Mouse (Mus musculus) neural tube, embryonic 11.5 days (tissue): ENCODE measurements around the gene Zfp276. TPM values are rescaled to one million over a fixed set of nuclear protein-coding genes. Genes with fewer than 3 reads are reported as not detected.
"Not testable (repeated sequence)": the region's sequence is repeated elsewhere in the genome, so short reads cannot be mapped to it uniquely, and the experiment has no call there.

ENCODE experiments used
- ATAC-seq: fragments of 200-750 bp; cut with Nextera tagmentation; 2 replicates; pipeline ENCODE4 v1.8.0; 2017; ENCODE audit warnings: moderate number of reproducible peaks, mild to moderate bottlenecking, moderate TSS enrichment, moderate library complexity; ENCODE audit not compliant: insufficient read depth, low FRiP score, low TSS enrichment
- DNase-seq: peaks from one replicate; pipeline ENCODE4 v3.0.0-alpha.2; 2015; ENCODE audit warnings: low spot score
- H3K27ac ChIP-seq: fragments of 300-500 bp; sonication (generic); 2 replicates; pipeline ENCODE4 v1.5.1; 2014; ENCODE audit warnings: low read depth, mild to moderate bottlenecking, low read length
- H3K27me3 ChIP-seq: fragments of 300-500 bp; sonication (generic); 2 replicates; pipeline ENCODE4 v1.6.1; 2014; ENCODE audit warnings: mild to moderate bottlenecking, low read length, mixed read lengths; ENCODE audit not compliant: control insufficient read depth, insufficient read depth
- H3K36me3 ChIP-seq: fragments of 300-500 bp; sonication (generic); 2 replicates; pipeline ENCODE4 v1.6.1; 2014; ENCODE audit warnings: mild to moderate bottlenecking, low read length, moderate library complexity, mixed read lengths; ENCODE audit not compliant: control insufficient read depth, insufficient read depth
- H3K4me1 ChIP-seq: fragments of 300-500 bp; sonication (generic); 2 replicates; pipeline ENCODE4 v1.6.1; 2014; ENCODE audit warnings: low read length, mixed read lengths; ENCODE audit not compliant: control insufficient read depth, insufficient read depth
- H3K4me2 ChIP-seq: fragments of 300-500 bp; sonication (generic); 2 replicates; pipeline ENCODE4 v1.6.1; 2014; ENCODE audit warnings: low read depth, mild to moderate bottlenecking, moderate library complexity
- H3K4me3 ChIP-seq: fragments of 300-500 bp; sonication (generic); 2 replicates; pipeline ENCODE4 v1.5.1; 2014; ENCODE audit warnings: low read depth, low read length
- H3K9ac ChIP-seq: fragments of 300-500 bp; sonication (generic); 2 replicates; pipeline ENCODE4 v1.6.1; 2014; ENCODE audit warnings: mild to moderate bottlenecking, low read length
- H3K9me3 ChIP-seq: fragments of 300-500 bp; sonication (generic); 2 replicates; pipeline ENCODE4 v1.6.1; 2016; ENCODE audit warnings: low read length; ENCODE audit not compliant: control insufficient read depth
- WGBS: fragments of 180-500 bp; shearing (Covaris S2); extraction: QIAGEN DNeasy Blood & Tissue Kit; methylation state at CpG from one replicate; pipeline ENCODE4 v1.1.7; 2014; 5-methylcytosine and 5-hydroxymethylcytosine counted together
- polyA plus RNA-seq: library from polyadenylated mRNA; unstranded; fragments of >200 nt; fragmentation: Nextera tagmentation; extraction: Ambion mirVana; gene quantifications from 2 replicates; pipeline ENCODE4 v1.2.1, GENCODE M21; 2014

Gene Zfp276
- polyA plus RNA-seq, 1 experiment from 2014 or later = 26.0 TPM

GRCm38 (mm10) chr8:123253451-123254098 lies 420 bp upstream of the Zfp276 start:
- H3K4me2 ChIP-seq = peak overlapping the region; percentile 93
- ATAC-seq = peak; percentile 58
- H3K36me3 ChIP-seq = peaks cover 8% of the 10 kb centered on the region
- H3K9me3 ChIP-seq = no peaks in the 10 kb centered on the region
- peak overlapping the region; percentile 98 for H3K4me3 ChIP-seq
- DNase-seq = no peak
- H3K9ac ChIP-seq = peak overlapping the region; percentile 87
- peaks cover 18% of the 10 kb centered on the region for H3K4me1 ChIP-seq
- peak overlapping the region; percentile 58 for H3K27ac ChIP-seq
- H3K27me3 ChIP-seq = no peaks in the 10 kb centered on the region
- WGBS = under 1% methylated on average over 38 of the region's 40 CpGs

GRCm38 (mm10) chr8:123255170-123255569 lies 1.2 kb downstream of the Zfp276 start:
- Histone ChIP-seq H3K9me3 (no peaks in the 10 kb centered on the region), H3K36me3 (peaks cover 10% of the 10 kb centered on the region), H3K27me3 (no peaks in the 10 kb centered on the region), H3K4me3 (peak overlapping the region; percentile 98), H3K4me2 (peak overlapping the region; percentile 93), H3K4me1 (peaks cover 18% of the 10 kb centered on the region), H3K27ac (no peak overlapping the region), H3K9ac (peak overlapping the region; percentile 87; the same call in 1 of the 2 replicates)
- 73% methylated on average over 6 of the region's 6 CpGs for WGBS
- no peak for DNase-seq
- ATAC-seq = no peak

GRCm38 (mm10) chr8:123257114-123257513 lies 3.1 kb downstream of the Zfp276 start:
- WGBS = 90% methylated on average over 3 of the region's 3 CpGs

GRCm38 (mm10) chr8:123257593-123257992 lies 3.6 kb downstream of the Zfp276 start:
- not testable (repeated sequence) for H3K4me2 ChIP-seq, ATAC-seq, H3K9ac ChIP-seq, DNase-seq, H3K4me3 ChIP-seq, H3K27ac ChIP-seq, H3K9me3 ChIP-seq, H3K36me3 ChIP-seq, H3K27me3 ChIP-seq
- WGBS = 87% methylated on average over 8 of the region's 8 CpGs
- H3K4me1 ChIP-seq = peaks cover 18% of the 10 kb centered on the region

More at GRCm38 (mm10) chr8:123257114-123257513, 3.1 kb downstream of the Zfp276 start:
- Histone ChIP-seq H3K36me3 (peaks cover 7% of the 10 kb centered on the region), H3K9me3 (no peaks in the 10 kb centered on the region), H3K27ac (no peak overlapping the region), H3K4me1 (peaks cover 18% of the 10 kb centered on the region), H3K9ac (no peak overlapping the region), H3K4me2 (no peak overlapping the region), H3K4me3 (no peak overlapping the region), H3K27me3 (no peaks in the 10 kb centered on the region)
- DNase-seq (no peak), ATAC-seq (no peak)

- H3K36me3 ChIP-seq = peaks cover 10% of the 10 kb centered on the region
- 72% methylated on average over 14 of the region's 14 CpGs for WGBS
- no peaks in the 10 kb centered on the region for H3K9me3 ChIP-seq
- H3K27me3 ChIP-seq = no peaks in the 10 kb centered on the region
- no peak overlapping the region for H3K4me2 ChIP-seq
- no peak overlapping the region for H3K4me3 ChIP-seq
- no peaks in the 10 kb centered on the region for H3K4me1 ChIP-seq
- ATAC-seq (no peak; the same call in 1 of the 2 replicates), DNase-seq (peak; percentile 51)
- H3K27ac ChIP-seq = peak overlapping the region; percentile 64; the same call in 1 of the 2 replicates
- H3K9ac ChIP-seq = no peak overlapping the region
Measured at GRCm38 (mm10) chr8:123267926-123268656, 14.1 kb downstream of the Zfp276 start.

- no peak for ATAC-seq
- Histone ChIP-seq H3K9ac (no peak overlapping the region), H3K4me3 (no peak overlapping the region), H3K4me2 (no peak overlapping the region), H3K9me3 (no peaks in the 10 kb centered on the region), H3K27ac (no peak overlapping the region), H3K27me3 (no peaks in the 10 kb centered on the region), H3K4me1 (no peaks in the 10 kb centered on the region), H3K36me3 (peaks cover 5% of the 10 kb centered on the region)
- DNase-seq = no peak
- 91% methylated on average over 10 of the region's 10 CpGs for WGBS
Measured at GRCm38 (mm10) chr8:123271147-123271546, 17.2 kb downstream of the Zfp276 start.

GRCm38 (mm10) chr8:123271901-123272300 lies 17.9 kb downstream of the Zfp276 start:
- Histone ChIP-seq H3K4me3 (no peak overlapping the region), H3K4me1 (no peaks in the 10 kb centered on the region), H3K9ac (no peak overlapping the region), H3K27me3 (no peaks in the 10 kb centered on the region), H3K36me3 (peaks cover 5% of the 10 kb centered on the region), H3K4me2 (no peak overlapping the region), H3K27ac (no peak overlapping the region), H3K9me3 (no peaks in the 10 kb centered on the region)
- ATAC-seq = no peak
- WGBS = 84% methylated on average over 4 of the region's 4 CpGs
- DNase-seq = no peak

- Histone ChIP-seq H3K9me3 (no peaks in the 10 kb centered on the region), H3K9ac (no peak overlapping the region), H3K4me1 (no peaks in the 10 kb centered on the region), H3K4me3 (no peak overlapping the region), H3K27ac (no peak overlapping the region), H3K27me3 (no peaks in the 10 kb centered on the region), H3K36me3 (no peaks in the 10 kb centered on the region), H3K4me2 (no peak overlapping the region)
- 83% methylated on average over 5 of the region's 5 CpGs for WGBS
- ATAC-seq = no peak
- DNase-seq = no peak
Measured at GRCm38 (mm10) chr8:123274447-123274846, 20.5 kb downstream of the Zfp276 start.

GRCm38 (mm10) chr8:123275096-123275495 lies 21.1 kb downstream of the Zfp276 start:
- H3K27me3 ChIP-seq = no peaks in the 10 kb centered on the region
- ATAC-seq (no peak), DNase-seq (no peak)
- no peak overlapping the region for H3K4me2 ChIP-seq
- 91% methylated on average over 12 of the region's 12 CpGs for WGBS
- H3K9me3 ChIP-seq = no peaks in the 10 kb centered on the region
- H3K27ac ChIP-seq = no peak overlapping the region
- no peaks in the 10 kb centered on the region for H3K4me1 ChIP-seq
- no peak overlapping the region for H3K9ac ChIP-seq
- no peaks in the 10 kb centered on the region for H3K36me3 ChIP-seq
- no peak overlapping the region for H3K4me3 ChIP-seq
